Mouse (Mus musculus): ENCODE data around the gene Ccdc81. TPM values are rescaled to one million over a fixed set of nuclear protein-coding genes. Genes with fewer than 3 reads are reported as not detected.
A peak's percentile ranks its signal among the peaks of the same experiment; 100 is the strongest.

The Ccdc81 gene
- polyA plus RNA-seq, 1 experiment: 0.24 TPM

DNA sequence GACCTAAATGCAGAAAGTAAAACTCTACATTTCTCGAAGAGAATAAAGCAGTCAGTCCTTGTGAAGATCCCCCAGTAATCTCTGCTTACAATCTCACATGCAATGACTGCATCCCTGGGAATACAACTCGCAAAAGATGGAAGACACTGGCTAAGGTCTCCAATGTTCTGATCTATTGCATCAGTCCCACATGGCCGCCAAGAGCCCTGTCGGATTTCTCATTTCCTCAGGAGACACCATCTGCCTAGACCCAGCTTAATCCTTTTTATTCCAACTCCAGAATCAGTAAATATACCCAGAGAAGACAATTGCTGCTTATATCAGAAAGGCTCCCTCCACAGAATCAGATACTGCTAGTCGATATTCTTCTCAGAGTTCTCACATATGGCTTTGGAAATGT lies 50.3 kb downstream of the Ccdc81 start:
- no peaks in the 10 kb centered on the region for H3K4me1 ChIP-seq (ENCODE audit: control insufficient read depth, insufficient read depth, low read length)
- H3K27ac ChIP-seq (ENCODE audit: insufficient read depth, low read length): no peak overlapping the region
- no peak overlapping the region for H3K9ac ChIP-seq (ENCODE audit: low read depth, poor library complexity, severe bottlenecking)
- no peaks in the 10 kb centered on the region for H3K36me3 ChIP-seq (ENCODE audit: control insufficient read depth, insufficient read depth, low read length, poor library complexity, severe bottlenecking)
- H3K4me3 ChIP-seq (ENCODE audit: low read depth, low read length): no peak overlapping the region
- TF ChIP-seq CTCF (IDR thresholded peaks at IDR 0.05; ENCODE audit: low read depth, low read length) (no peak), POLR2A (IDR thresholded peaks at IDR 0.05; ENCODE audit: insufficient read depth, low read length) (no peak), EP300 (IDR thresholded peaks at IDR 0.05; ENCODE audit: insufficient read depth, low read depth, low read length) (no peak)
- no peaks in the 10 kb centered on the region for H3K9me3 ChIP-seq (replicated peaks; ENCODE audit: control insufficient read depth, insufficient read depth, low read length, poor library complexity, severe bottlenecking)
- no peaks in the 10 kb centered on the region for H3K27me3 ChIP-seq (ENCODE audit: control insufficient read depth, insufficient read depth, low read length, poor library complexity, severe bottlenecking)

DNA sequence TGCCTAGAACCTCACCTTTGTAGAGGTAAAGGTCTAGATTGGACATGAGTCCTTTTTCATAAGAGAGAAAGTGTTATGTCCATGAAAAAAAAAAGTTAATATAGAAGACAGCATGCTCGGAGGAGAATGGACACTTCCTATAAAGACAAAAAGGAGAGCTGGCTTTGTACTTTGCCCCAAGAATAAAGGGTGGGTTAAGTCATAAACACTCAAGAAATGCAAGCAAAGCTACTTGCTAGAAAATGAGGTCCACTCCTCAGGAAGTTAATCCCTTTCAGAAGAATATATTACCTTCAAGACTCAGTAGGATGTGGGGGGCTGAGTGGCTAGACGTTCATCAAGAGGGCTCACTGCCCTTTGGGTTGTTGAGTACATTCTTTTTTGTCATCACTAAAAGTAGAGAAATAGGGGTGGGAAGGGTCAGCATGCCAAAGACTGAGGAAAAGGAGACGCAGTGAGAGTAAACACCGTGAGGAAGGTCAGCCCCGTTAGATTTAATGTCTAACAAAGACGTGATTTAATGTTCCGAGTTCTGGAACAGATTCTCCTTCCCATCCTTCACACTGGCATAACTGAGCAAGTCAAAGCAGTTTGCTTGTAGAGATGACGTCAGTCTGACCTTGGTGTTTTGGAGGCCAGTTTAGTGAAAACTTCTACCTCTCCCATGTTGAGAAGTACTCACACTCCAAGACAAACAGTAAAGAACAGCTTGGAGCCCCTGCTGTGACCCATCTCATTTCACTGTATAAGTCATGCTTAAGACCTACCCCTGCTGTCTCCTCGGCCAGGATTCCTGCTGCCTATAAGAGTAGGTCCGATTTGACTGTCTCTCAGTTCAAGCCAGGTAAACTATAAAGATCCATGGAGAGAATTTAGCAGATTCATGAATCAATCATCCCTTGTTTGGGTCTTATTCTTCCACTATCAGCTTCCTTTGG lies 51.0 kb downstream of the Ccdc81 start:
- H3K36me3 ChIP-seq (ENCODE audit: control insufficient read depth, insufficient read depth, low read length, poor library complexity, severe bottlenecking): no peaks in the 10 kb centered on the region
- TF ChIP-seq POLR2A (IDR thresholded peaks at IDR 0.05; ENCODE audit: insufficient read depth, low read length) (no peak), EP300 (IDR thresholded peaks at IDR 0.05; ENCODE audit: insufficient read depth, low read depth, low read length) (no peak), CTCF (IDR thresholded peaks at IDR 0.05; ENCODE audit: low read depth, low read length) (no peak)
- no peak overlapping the region for H3K9ac ChIP-seq (ENCODE audit: low read depth, poor library complexity, severe bottlenecking)
- H3K4me1 ChIP-seq (ENCODE audit: control insufficient read depth, insufficient read depth, low read length): no peaks in the 10 kb centered on the region
- no peaks in the 10 kb centered on the region for H3K9me3 ChIP-seq (replicated peaks; ENCODE audit: control insufficient read depth, insufficient read depth, low read length, poor library complexity, severe bottlenecking)
- no peak overlapping the region for H3K4me3 ChIP-seq (ENCODE audit: low read depth, low read length)
- no peaks in the 10 kb centered on the region for H3K27me3 ChIP-seq (ENCODE audit: control insufficient read depth, insufficient read depth, low read length, poor library complexity, severe bottlenecking)
- no peak overlapping the region for H3K27ac ChIP-seq (ENCODE audit: insufficient read depth, low read length)

- Histone ChIP-seq H3K4me1 (ENCODE audit: control insufficient read depth, insufficient read depth, low read length) (no peaks in the 10 kb centered on the region), H3K9ac (ENCODE audit: low read depth, poor library complexity, severe bottlenecking) (no peak overlapping the region), H3K27me3 (ENCODE audit: control insufficient read depth, insufficient read depth, low read length, poor library complexity, severe bottlenecking) (no peaks in the 10 kb centered on the region), H3K4me3 (ENCODE audit: low read depth, low read length) (no peak overlapping the region), H3K9me3 (replicated peaks; ENCODE audit: control insufficient read depth, insufficient read depth, low read length, poor library complexity, severe bottlenecking) (no peaks in the 10 kb centered on the region), H3K36me3 (ENCODE audit: control insufficient read depth, insufficient read depth, low read length, poor library complexity, severe bottlenecking) (no peaks in the 10 kb centered on the region), H3K27ac (ENCODE audit: insufficient read depth, low read length) (no peak overlapping the region)
- TF ChIP-seq POLR2A (IDR thresholded peaks at IDR 0.05; ENCODE audit: insufficient read depth, low read length) (no peak), CTCF (IDR thresholded peaks at IDR 0.05; ENCODE audit: low read depth, low read length) (no peak), EP300 (IDR thresholded peaks at IDR 0.05; ENCODE audit: insufficient read depth, low read depth, low read length) (no peak)
Measured at GRCm38 (mm10) chr7:89850510-89850909, 52.9 kb downstream of the Ccdc81 start.

GRCm38 (mm10) chr7:89845669-89846068 lies 57.8 kb downstream of the Ccdc81 start:
- TF ChIP-seq CTCF (IDR thresholded peaks at IDR 0.05; ENCODE audit: low read depth, low read length) (no peak), EP300 (IDR thresholded peaks at IDR 0.05; ENCODE audit: insufficient read depth, low read depth, low read length) (no peak), POLR2A (IDR thresholded peaks at IDR 0.05; ENCODE audit: insufficient read depth, low read length) (no peak)
- Histone ChIP-seq H3K4me3 (ENCODE audit: low read depth, low read length) (no peak overlapping the region), H3K4me1 (ENCODE audit: control insufficient read depth, insufficient read depth, low read length) (no peaks in the 10 kb centered on the region), H3K27me3 (ENCODE audit: control insufficient read depth, insufficient read depth, low read length, poor library complexity, severe bottlenecking) (no peaks in the 10 kb centered on the region), H3K27ac (ENCODE audit: insufficient read depth, low read length) (no peak overlapping the region), H3K9ac (ENCODE audit: low read depth, poor library complexity, severe bottlenecking) (no peak overlapping the region), H3K9me3 (replicated peaks; ENCODE audit: control insufficient read depth, insufficient read depth, low read length, poor library complexity, severe bottlenecking) (no peaks in the 10 kb centered on the region), H3K36me3 (ENCODE audit: control insufficient read depth, insufficient read depth, low read length, poor library complexity, severe bottlenecking) (no peaks in the 10 kb centered on the region)

- Histone ChIP-seq H3K4me3 (ENCODE audit: low read depth, low read length) (no peak overlapping the region), H3K36me3 (ENCODE audit: control insufficient read depth, insufficient read depth, low read length, poor library complexity, severe bottlenecking) (no peaks in the 10 kb centered on the region), H3K9ac (ENCODE audit: low read depth, poor library complexity, severe bottlenecking) (no peak overlapping the region), H3K27me3 (ENCODE audit: control insufficient read depth, insufficient read depth, low read length, poor library complexity, severe bottlenecking) (no peaks in the 10 kb centered on the region), H3K9me3 (replicated peaks; ENCODE audit: control insufficient read depth, insufficient read depth, low read length, poor library complexity, severe bottlenecking) (no peaks in the 10 kb centered on the region), H3K27ac (ENCODE audit: insufficient read depth, low read length) (no peak overlapping the region), H3K4me1 (ENCODE audit: control insufficient read depth, insufficient read depth, low read length) (no peaks in the 10 kb centered on the region)
- peak; percentile 54 for TF ChIP-seq CTCF (IDR thresholded peaks at IDR 0.05; ENCODE audit: low read depth, low read length)
- TF ChIP-seq EP300 (IDR thresholded peaks at IDR 0.05; ENCODE audit: insufficient read depth, low read depth, low read length): no peak
- TF ChIP-seq POLR2A (IDR thresholded peaks at IDR 0.05; ENCODE audit: insufficient read depth, low read length): no peak
Measured at GRCm38 (mm10) chr7:89843533-89843932, 59.9 kb downstream of the Ccdc81 start.

DNA sequence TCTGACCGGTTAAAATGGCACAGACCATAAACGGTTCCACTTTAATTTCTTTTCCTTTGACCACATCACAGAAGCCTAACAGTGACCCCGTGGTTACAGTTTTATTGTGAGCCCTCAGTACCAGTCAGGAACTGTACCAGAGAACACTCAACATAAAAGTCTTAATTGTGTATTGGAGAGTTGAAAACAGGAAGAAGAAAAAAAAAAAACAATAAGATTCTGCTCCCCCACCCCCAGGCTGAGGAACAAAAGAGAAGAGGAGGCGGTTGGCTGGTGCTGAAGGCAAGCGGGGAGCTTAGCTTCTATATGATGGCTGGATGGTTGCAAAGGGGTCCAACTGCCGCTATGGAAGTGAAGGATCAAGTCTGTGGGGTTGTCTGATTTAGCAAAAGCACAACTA lies 60.3 kb downstream of the Ccdc81 start:
- Histone ChIP-seq H3K27ac (ENCODE audit: insufficient read depth, low read length) (no peak overlapping the region), H3K4me1 (ENCODE audit: control insufficient read depth, insufficient read depth, low read length) (no peaks in the 10 kb centered on the region), H3K27me3 (ENCODE audit: control insufficient read depth, insufficient read depth, low read length, poor library complexity, severe bottlenecking) (no peaks in the 10 kb centered on the region), H3K9ac (ENCODE audit: low read depth, poor library complexity, severe bottlenecking) (no peak overlapping the region), H3K36me3 (ENCODE audit: control insufficient read depth, insufficient read depth, low read length, poor library complexity, severe bottlenecking) (no peaks in the 10 kb centered on the region), H3K4me3 (ENCODE audit: low read depth, low read length) (no peak overlapping the region), H3K9me3 (replicated peaks; ENCODE audit: control insufficient read depth, insufficient read depth, low read length, poor library complexity, severe bottlenecking) (no peaks in the 10 kb centered on the region)
- TF ChIP-seq EP300 (IDR thresholded peaks at IDR 0.05; ENCODE audit: insufficient read depth, low read depth, low read length): no peak
- TF ChIP-seq POLR2A (IDR thresholded peaks at IDR 0.05; ENCODE audit: insufficient read depth, low read length): no peak
- no peak for TF ChIP-seq CTCF (IDR thresholded peaks at IDR 0.05; ENCODE audit: low read depth, low read length)

All from ES-Bruce4 (cell line).